8 mouse cellular contexts compared by ENCODE assay signal in the genomic region with DNA sequence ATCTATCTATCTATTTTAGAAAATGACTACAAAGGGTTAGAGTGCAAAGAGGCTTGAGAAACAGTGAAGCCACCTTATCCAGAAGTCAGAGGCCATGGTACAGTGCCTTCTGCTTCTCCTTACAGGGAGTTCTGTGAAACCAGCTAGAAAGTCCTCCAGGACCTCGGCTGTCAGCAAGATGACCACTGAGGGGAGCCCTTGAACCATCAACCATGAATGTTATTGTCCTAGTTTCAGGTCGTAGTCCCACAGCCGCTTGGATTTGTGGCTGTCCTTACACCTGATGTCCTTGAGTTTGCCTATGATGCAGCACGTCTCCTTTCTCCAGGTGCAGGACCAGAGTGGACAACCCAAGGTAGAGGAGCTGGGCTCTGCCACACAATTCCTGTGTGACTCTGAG.
DNase-seq lines count a peak whose midpoint lies in the region; ATAC-seq lines count a peak whose summit lies in the region.

No protein-coding gene starts in this region.

- no peak overlapping the region for H3K4me2 ChIP-seq in midbrain, embryonic 14.5 days (ENCODE audit: low read length)
- no peak overlapping the region for H3K4me2 ChIP-seq in midbrain, embryonic 16.5 days (ENCODE audit: low read length)

- H3K4me1 ChIP-seq in midbrain, embryonic 14.5 days (ENCODE audit: control insufficient read depth, insufficient read depth, low read length), result no peaks in the 10 kb centered on the region
- peaks cover 3% of the 10 kb centered on the region; the same call in 1 of the 2 replicates for H3K4me1 ChIP-seq in midbrain, embryonic 16.5 days (ENCODE audit: control insufficient read depth, insufficient read depth, low read length)

- H3K9me3 ChIP-seq in midbrain, embryonic 14.5 days (ENCODE audit: control insufficient read depth, low read length), result peaks cover 11% of the 10 kb centered on the region
- H3K9me3 ChIP-seq in midbrain, embryonic 16.5 days (replicated peaks; ENCODE audit: control insufficient read depth, low read length, poor library complexity, severe bottlenecking), result peaks cover 8% of the 10 kb centered on the region; the same call in 1 of the 2 replicates

- no peak overlapping the region for H3K27ac ChIP-seq in midbrain, embryonic 14.5 days (replicated peaks; ENCODE audit: low read depth, low read length)
- no peak overlapping the region for H3K27ac ChIP-seq in midbrain, embryonic 16.5 days (ENCODE audit: low read length)

- no peak overlapping the region for H3K4me3 ChIP-seq in midbrain, embryonic 14.5 days (replicated peaks; ENCODE audit: low read depth, low read length)
- H3K4me3 ChIP-seq in midbrain, embryonic 16.5 days (ENCODE audit: low read depth, low read length), result no peak overlapping the region

- intact Hi-C loops in heart, postnatal 10 days (cut with DNase I), result loop anchor here (10.0 kb wide), 1 partner anchor 578 kb away; no protein-coding TSS in a partner anchor

- H3K27me3 ChIP-seq in midbrain, embryonic 14.5 days (ENCODE audit: control insufficient read depth, insufficient read depth, low read length), result no peaks in the 10 kb centered on the region
- H3K27me3 ChIP-seq in midbrain, embryonic 16.5 days (ENCODE audit: control insufficient read depth, insufficient read depth, low read depth, low read length), result no peaks in the 10 kb centered on the region

- DNase-seq in heart, postnatal 10 days, result peak; percentile 26 to 40
- no peak for DNase-seq in heart, adult 11 months
- DNase-seq in midbrain, embryonic 14.5 days, result peak; percentile 80
- DNase-seq in embryo, embryonic 10 days (ENCODE audit: low spot score), result peak; percentile 64
- peak; percentile 32 for DNase-seq in right cerebral cortex, postnatal 4 days
- DNase-seq in spleen, adult 12 weeks (ENCODE audit: low spot score), result no peak
- no peak for DNase-seq in thymus, postnatal 10 days (ENCODE audit: low spot score in 2 of 2)

- ATAC-seq in midbrain, embryonic 14.5 days (ENCODE audit: low FRiP score, low TSS enrichment), result no peak
- no peak for ATAC-seq in midbrain, embryonic 16.5 days

- no peak overlapping the region for H3K9ac ChIP-seq in midbrain, embryonic 14.5 days (replicated peaks; ENCODE audit: low read length)
- H3K9ac ChIP-seq in midbrain, embryonic 16.5 days (ENCODE audit: low read depth, low read length), result no peak overlapping the region

- no peaks in the 10 kb centered on the region for H3K36me3 ChIP-seq in midbrain, embryonic 14.5 days (ENCODE audit: control insufficient read depth, insufficient read depth, low read length)
- no peaks in the 10 kb centered on the region for H3K36me3 ChIP-seq in midbrain, embryonic 16.5 days (ENCODE audit: control insufficient read depth, insufficient read depth, low read length)

- WGBS in midbrain, embryonic 14.5 days, result 20% methylated on average over 4 of the region's 4 CpGs
- WGBS in midbrain, embryonic 16.5 days, result 24% methylated on average over 4 of the region's 4 CpGs

Comparison
In these comparisons a context has a peak if more than half of its experiments do, and no peak if none do; other contexts are left out.
1. DNase-seq: peak in heart, postnatal 10 days (2 of 2), midbrain, embryonic 14.5 days (single experiment), embryo, embryonic 10 days (single experiment) and right cerebral cortex, postnatal 4 days (single experiment); none in heart, adult 11 months (single experiment), spleen, adult 12 weeks (single experiment) and thymus, postnatal 10 days (0 of 2).